Mouse (Mus musculus): Measurements from ENCODE around the gene Adamts13. TPM values are rescaled to one million over a fixed set of nuclear protein-coding genes. Genes with fewer than 3 reads are reported as not detected.

Gene Adamts13
- polyA plus RNA-seq, 1 experiment from 2014 or later: not detected

- no peaks in the 10 kb centered on the region for H3K27me3 ChIP-seq
- H3K4me2 ChIP-seq: no peak overlapping the region
- 67% methylated on average over 4 of the region's 4 CpGs for WGBS
- no peak overlapping the region for H3K4me3 ChIP-seq
- no peak overlapping the region for H3K27ac ChIP-seq (replicated peaks)
- H3K4me1 ChIP-seq (replicated peaks): 0 out of 2 replicates have a peak, but pooled peaks cover 3% of the 10 kb centered on the region
- H3K9me3 ChIP-seq: no peaks in the 10 kb centered on the region
- H3K36me3 ChIP-seq: no peaks in the 10 kb centered on the region
- ATAC-seq (ENCODE audit: low FRiP score, low read depth): no peak
- H3K9ac ChIP-seq: no peak overlapping the region
These were observed 71.0 kb downstream of the Adamts13 start for GRCm38 (mm10) chr2:27044166-27044565.

DNA sequence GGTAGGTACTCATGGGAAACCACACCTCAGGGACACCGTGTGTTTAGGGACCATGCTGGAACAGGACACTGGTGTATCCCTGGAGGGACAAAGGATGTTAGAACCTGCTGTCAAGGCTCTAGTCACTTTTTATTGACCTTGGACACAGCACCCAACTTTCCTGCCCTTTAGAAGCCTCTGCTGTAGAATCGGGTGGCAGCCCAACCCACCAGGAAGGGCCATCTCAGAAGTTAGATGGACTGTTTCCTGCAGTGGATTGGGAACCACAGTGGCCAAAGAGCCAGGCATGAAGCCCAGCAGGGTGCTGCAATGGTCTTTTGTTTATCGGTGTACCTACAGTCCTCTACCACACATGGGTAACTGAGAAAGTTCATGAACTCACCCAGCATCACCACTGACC, 71.4 kb downstream of the Adamts13 start:
- no peaks in the 10 kb centered on the region for H3K9me3 ChIP-seq
- 86% methylated on average over 3 of the region's 3 CpGs for WGBS
- ATAC-seq (ENCODE audit: low FRiP score, low read depth): no peak

GRCm38 (mm10) chr2:27045979-27046770, 73.0 kb downstream of the Adamts13 start:
- H3K4me3 ChIP-seq: no peak overlapping the region
- no peak overlapping the region for H3K27ac ChIP-seq (replicated peaks)
- WGBS: 58% methylated on average over 8 of the region's 8 CpGs
- H3K9me3 ChIP-seq: no peaks in the 10 kb centered on the region
- H3K4me1 ChIP-seq (replicated peaks): 0 out of 2 replicates have a peak, but pooled peaks cover 3% of the 10 kb centered on the region
- H3K9ac ChIP-seq: no peak overlapping the region
- no peak for ATAC-seq (ENCODE audit: low FRiP score, low read depth)
- H3K4me2 ChIP-seq: no peak overlapping the region
- no peaks in the 10 kb centered on the region for H3K27me3 ChIP-seq
- H3K36me3 ChIP-seq: no peaks in the 10 kb centered on the region

More for the DNA sequence above, 71.4 kb downstream of the Adamts13 start:
- Histone ChIP-seq H3K9ac (no peak overlapping the region), H3K4me3 (no peak overlapping the region), H3K4me2 (no peak overlapping the region), H3K4me1 (replicated peaks) (0 out of 2 replicates have a peak, but pooled peaks cover 3% of the 10 kb centered on the region), H3K36me3 (no peaks in the 10 kb centered on the region), H3K27ac (replicated peaks) (no peak overlapping the region), H3K27me3 (no peaks in the 10 kb centered on the region)

DNA sequence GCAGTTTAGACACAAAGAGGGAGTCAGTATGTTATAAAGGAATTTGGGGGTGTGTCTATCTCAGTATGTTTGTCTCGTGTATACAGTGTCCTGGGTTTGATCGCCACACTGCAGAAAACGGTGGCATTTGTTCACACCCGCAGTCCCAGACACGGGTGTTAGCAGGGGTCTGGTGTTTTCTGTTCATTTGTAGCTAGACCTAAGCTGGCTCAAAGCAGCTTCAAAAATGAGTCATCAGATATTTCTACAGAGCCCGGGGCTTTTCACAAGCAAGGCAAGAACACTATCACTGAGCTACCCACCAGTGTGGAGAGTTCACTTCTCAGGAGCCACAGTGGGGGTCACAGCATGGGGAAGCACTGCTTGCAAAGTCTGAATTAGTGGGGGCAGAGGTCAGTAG, 76.2 kb downstream of the Adamts13 start:
- 40% methylated on average over 6 of the region's 6 CpGs for WGBS
- no peak overlapping the region for H3K4me2 ChIP-seq
- no peak overlapping the region for H3K27ac ChIP-seq (replicated peaks)
- H3K9ac ChIP-seq: no peak overlapping the region
- H3K27me3 ChIP-seq: no peaks in the 10 kb centered on the region
- no peak for ATAC-seq (ENCODE audit: low FRiP score, low read depth)
- H3K36me3 ChIP-seq: no peaks in the 10 kb centered on the region
- no peaks in the 10 kb centered on the region for H3K9me3 ChIP-seq
- no peaks in the 10 kb centered on the region for H3K4me1 ChIP-seq (replicated peaks)
- H3K4me3 ChIP-seq: no peak overlapping the region

DNA sequence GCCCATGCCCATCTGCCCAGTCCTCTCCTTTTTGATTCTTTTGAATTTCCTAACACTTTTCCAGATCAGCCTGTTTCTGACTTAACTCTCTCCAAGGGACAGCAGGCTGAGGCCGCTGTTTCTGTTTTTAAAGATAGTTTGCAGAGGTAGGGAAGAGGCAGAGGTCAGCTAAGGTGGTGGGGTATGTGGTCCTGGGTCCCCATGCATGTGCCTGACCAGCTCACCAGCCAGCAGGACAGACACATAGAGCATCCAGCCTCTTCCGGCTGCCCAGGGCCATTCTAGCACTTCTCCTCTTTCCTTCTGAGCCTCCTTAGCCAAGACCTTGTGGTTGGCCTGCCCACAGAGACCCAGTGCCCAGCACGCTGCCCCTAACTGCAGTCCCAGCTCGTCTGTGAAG, 85.0 kb downstream of the Adamts13 start:
- WGBS: 64% methylated on average over 4 of the region's 4 CpGs

GRCm38 (mm10) chr2:27058751-27059150, 85.5 kb downstream of the Adamts13 start:
- 51% methylated on average over 12 of the region's 12 CpGs for whole genome bisulfite sequencing
- Histone ChIP-seq H3K9me3 (no peaks in the 10 kb centered on the region), H3K4me1 (replicated peaks) (peaks cover 9% of the 10 kb centered on the region; the same call in 1 of the 2 replicates), H3K4me2 (no peak overlapping the region), H3K27ac (replicated peaks) (no peak overlapping the region), H3K36me3 (no peaks in the 10 kb centered on the region), H3K27me3 (no peaks in the 10 kb centered on the region), H3K4me3 (no peak overlapping the region), H3K9ac (no peak overlapping the region)
- no peak for ATAC-seq (ENCODE audit: low FRiP score, low read depth)

More for the DNA sequence above, 85.0 kb downstream of the Adamts13 start:
- Histone ChIP-seq H3K4me1 (replicated peaks) (peaks cover 9% of the 10 kb centered on the region; the same call in 1 of the 2 replicates), H3K9me3 (no peaks in the 10 kb centered on the region), H3K4me3 (no peak overlapping the region), H3K4me2 (no peak overlapping the region), H3K9ac (no peak overlapping the region), H3K27ac (replicated peaks) (no peak overlapping the region), H3K36me3 (no peaks in the 10 kb centered on the region), H3K27me3 (no peaks in the 10 kb centered on the region)
- no peak for ATAC-seq (ENCODE audit: low FRiP score, low read depth)

DNA sequence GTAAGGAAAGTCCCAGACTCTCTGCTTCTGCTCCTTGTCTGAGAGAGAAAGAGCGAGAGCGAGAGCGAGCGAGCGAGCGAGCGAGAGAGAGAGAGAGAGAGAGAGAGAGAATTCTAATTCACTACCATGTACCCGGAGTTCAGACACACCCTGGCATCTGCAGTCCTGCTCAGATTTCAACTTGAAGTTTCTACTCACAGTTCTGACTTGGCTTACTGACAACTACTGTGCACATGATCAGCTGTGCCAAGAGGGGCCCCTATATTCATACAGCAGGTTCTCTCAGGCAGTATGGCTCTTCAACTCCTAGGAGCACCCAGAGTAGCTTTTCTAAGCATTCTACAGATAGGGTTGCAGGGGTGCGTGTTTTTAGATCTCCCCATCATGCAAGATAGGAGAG, 86.0 kb downstream of the Adamts13 start:
- Histone ChIP-seq H3K4me1 (replicated peaks) (peaks cover 9% of the 10 kb centered on the region; the same call in 1 of the 2 replicates), H3K27me3 (no peaks in the 10 kb centered on the region), H3K27ac (replicated peaks) (no peak overlapping the region), H3K9me3 (no peaks in the 10 kb centered on the region), H3K9ac (no peak overlapping the region), H3K36me3 (no peaks in the 10 kb centered on the region), H3K4me2 (no peak overlapping the region), H3K4me3 (no peak overlapping the region)
- no peak for ATAC-seq (ENCODE audit: low FRiP score, low read depth)
- 85% methylated on average over 9 of the region's 9 CpGs for WGBS

Other genes with a start within 250 kb of the Adamts13 start
- 0.08 TPM in 1 of 2 replicates, not detected in the other for gene Abo, start 108.4 kb upstream of the Adamts13 start, polyA plus RNA-seq (2015; fragmentation: Nextera tagmentation; extraction: Ambion mirVana)
- gene Surf6, start 70.5 kb upstream of the Adamts13 start, polyA plus RNA-seq (2015; fragmentation: Nextera tagmentation; extraction: Ambion mirVana): 28.9 and 31.2 TPM in 2 replicates
- 126 TPM in 2 replicates for gene Med22, start 62.7 kb upstream of the Adamts13 start, polyA plus RNA-seq (2015; fragmentation: Nextera tagmentation; extraction: Ambion mirVana)
- gene Rpl7a, start 62.7 kb upstream of the Adamts13 start, polyA plus RNA-seq (2015; fragmentation: Nextera tagmentation; extraction: Ambion mirVana): 390 and 399 TPM in 2 replicates
- gene Surf2, start 57.0 kb upstream of the Adamts13 start, polyA plus RNA-seq (2015; fragmentation: Nextera tagmentation; extraction: Ambion mirVana): 56.9 and 57.2 TPM in 2 replicates
- 84.8 and 87.1 TPM in 2 replicates for gene Surf1, start 56.9 kb upstream of the Adamts13 start, polyA plus RNA-seq (2015; fragmentation: Nextera tagmentation; extraction: Ambion mirVana)
- 111 and 114 TPM in 2 replicates for gene Surf4, start 39.5 kb upstream of the Adamts13 start, polyA plus RNA-seq (2015; fragmentation: Nextera tagmentation; extraction: Ambion mirVana)
- gene Stkld1, start 39.4 kb upstream of the Adamts13 start, polyA plus RNA-seq (2015; fragmentation: Nextera tagmentation; extraction: Ambion mirVana): 0.12 TPM in 1 of 2 replicates, not detected in the other
- 37.9 and 39.3 TPM in 2 replicates for gene Rexo4, start 9.0 kb upstream of the Adamts13 start, polyA plus RNA-seq (2015; fragmentation: Nextera tagmentation; extraction: Ambion mirVana)
- 103 and 105 TPM in 2 replicates for gene Cacfd1, start 36.5 kb downstream of the Adamts13 start, polyA plus RNA-seq (2015; fragmentation: Nextera tagmentation; extraction: Ambion mirVana)
- 13.8 and 14.1 TPM in 2 replicates for gene Slc2a6, start 54.6 kb downstream of the Adamts13 start, polyA plus RNA-seq (2015; fragmentation: Nextera tagmentation; extraction: Ambion mirVana)
- 0.22 and 0.35 TPM in 2 replicates for gene Mymk, start 98.8 kb downstream of the Adamts13 start, polyA plus RNA-seq (2015; fragmentation: Nextera tagmentation; extraction: Ambion mirVana)
- 8.0 and 10.4 TPM in 2 replicates for gene Adamtsl2, start 106.0 kb downstream of the Adamts13 start, polyA plus RNA-seq (2015; fragmentation: Nextera tagmentation; extraction: Ambion mirVana)
- 7.7 and 9.6 TPM in 2 replicates for gene Fam163b, start 169.1 kb downstream of the Adamts13 start, polyA plus RNA-seq (2015; fragmentation: Nextera tagmentation; extraction: Ambion mirVana)
- 5.3 and 7.7 TPM in 2 replicates for gene Dbh, start 191.8 kb downstream of the Adamts13 start, polyA plus RNA-seq (2015; fragmentation: Nextera tagmentation; extraction: Ambion mirVana)